Mouse (Mus musculus): ENCODE data around the gene Lgals3. TPM values are rescaled to one million over a fixed set of nuclear protein-coding genes. Genes with fewer than 3 reads are reported as not detected.

The Lgals3 gene
- total RNA-seq, 2 experiments from 2014 or later = 45.4 to 100 TPM

DNA sequence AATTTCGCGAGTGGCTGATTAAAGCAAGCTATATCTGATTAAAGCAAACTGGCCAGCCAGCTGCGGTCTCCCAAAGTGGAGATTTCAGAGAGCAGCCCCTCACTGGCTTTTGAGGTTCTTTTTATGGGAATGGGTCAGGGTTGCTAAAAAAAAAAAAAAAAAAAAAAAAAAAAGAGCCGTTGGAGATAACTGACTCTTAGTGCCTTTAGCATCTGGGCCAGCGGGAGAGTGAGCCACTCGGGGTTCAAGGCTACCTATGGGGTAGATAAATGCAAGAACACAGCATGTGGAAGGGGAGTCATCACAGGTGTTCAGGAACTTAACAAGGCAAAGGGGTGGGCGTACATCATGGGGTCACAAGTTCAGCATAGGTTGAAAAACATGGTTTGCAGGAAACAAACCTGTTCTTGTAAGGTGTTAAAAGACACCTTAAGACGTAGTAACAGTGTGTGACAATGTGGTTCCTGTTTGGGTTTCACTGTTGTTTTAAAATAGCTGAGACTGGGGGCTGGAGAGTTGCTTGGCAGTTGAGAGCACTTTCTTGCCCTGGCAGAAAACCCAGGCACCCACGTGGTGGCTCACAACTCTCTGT is 51.6 kb downstream of the Lgals3 start:
- no peak for ATAC-seq (replicated peaks; ENCODE audit: low FRiP score, poor library complexity, severe bottlenecking)

GRCm38 (mm10) chr14:47419723-47420276 is 52.2 kb downstream of the Lgals3 start:
- ATAC-seq (replicated peaks; ENCODE audit: low FRiP score, poor library complexity, severe bottlenecking) = no peak

- ATAC-seq (replicated peaks; ENCODE audit: low FRiP score, poor library complexity, severe bottlenecking) = no peak
These were observed 54.1 kb downstream of the Lgals3 start for GRCm38 (mm10) chr14:47421606-47422005.

DNA sequence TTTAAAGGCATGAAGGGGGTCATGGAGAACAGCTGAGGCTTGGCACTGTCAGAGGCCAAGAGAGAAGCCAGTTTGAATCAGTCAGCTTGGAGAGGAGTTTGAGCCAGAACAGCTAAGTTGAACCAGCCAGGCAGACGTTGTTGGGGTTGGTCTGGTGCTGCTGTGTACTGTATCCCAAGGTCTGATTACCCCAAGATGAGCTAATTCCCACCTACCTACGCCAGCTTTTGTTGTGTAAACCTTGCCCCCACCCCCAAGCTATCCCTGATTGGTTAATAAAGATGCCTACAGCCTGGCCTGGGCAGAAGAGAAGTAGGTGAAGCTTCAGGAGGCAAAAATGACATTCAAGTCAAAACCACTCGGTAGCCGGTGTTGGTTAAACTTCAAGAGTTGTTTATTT is 54.9 kb downstream of the Lgals3 start:
- ATAC-seq (replicated peaks; ENCODE audit: low FRiP score, poor library complexity, severe bottlenecking) = no peak

GRCm38 (mm10) chr14:47432987-47433386 is 65.4 kb downstream of the Lgals3 start:
- peak; percentile 80 for ATAC-seq (replicated peaks; ENCODE audit: low FRiP score, poor library complexity, severe bottlenecking)

Other genes starting within 250 kb of the Lgals3 start
- 131 and 161 TPM in 2 replicates for gene Gch1, start 178.3 kb upstream of the Lgals3 start, total RNA-seq (2015; ENCODE audit: low replicate concordance)
- 125 and 166 TPM in 2 replicates for gene Gch1, start 178.3 kb upstream of the Lgals3 start, total RNA-seq (2017; ENCODE audit: low replicate concordance)
- gene Wdhd1, start 90.9 kb upstream of the Lgals3 start, total RNA-seq (2015; ENCODE audit: low replicate concordance) = 40.3 and 52.7 TPM in 2 replicates
- gene Wdhd1, start 90.9 kb upstream of the Lgals3 start, total RNA-seq (2017; ENCODE audit: low replicate concordance) = 82.9 and 164 TPM in 2 replicates
- 17.3 and 23.4 TPM in 2 replicates for gene Socs4, start 90.8 kb upstream of the Lgals3 start, total RNA-seq (2015; ENCODE audit: low replicate concordance)
- gene Socs4, start 90.8 kb upstream of the Lgals3 start, total RNA-seq (2017; ENCODE audit: low replicate concordance) = 18.7 and 20.9 TPM in 2 replicates
- 32.5 and 38.9 TPM in 2 replicates for gene Mapk1ip1l, start 69.5 kb upstream of the Lgals3 start, total RNA-seq (2015; ENCODE audit: low replicate concordance)
- 30.4 and 38.1 TPM in 2 replicates for gene Mapk1ip1l, start 69.5 kb upstream of the Lgals3 start, total RNA-seq (2017; ENCODE audit: low replicate concordance)
- 42.8 and 49.2 TPM in 2 replicates for gene Dlgap5, start 50.7 kb downstream of the Lgals3 start, total RNA-seq (2015; ENCODE audit: low replicate concordance)
- 64.0 and 79.3 TPM in 2 replicates for gene Dlgap5, start 50.7 kb downstream of the Lgals3 start, total RNA-seq (2017; ENCODE audit: low replicate concordance)
- gene Fbxo34, start 82.7 kb downstream of the Lgals3 start, total RNA-seq (2015; ENCODE audit: low replicate concordance) = 153 and 163 TPM in 2 replicates
- 302 and 381 TPM in 2 replicates for gene Fbxo34, start 82.7 kb downstream of the Lgals3 start, total RNA-seq (2017; ENCODE audit: low replicate concordance)
- 11.5 and 30.7 TPM in 2 replicates for gene Atg14, start 202.9 kb downstream of the Lgals3 start, total RNA-seq (2015; ENCODE audit: low replicate concordance)
- 49.3 and 53.5 TPM in 2 replicates for gene Atg14, start 202.9 kb downstream of the Lgals3 start, total RNA-seq (2017; ENCODE audit: low replicate concordance)

Data from erythroblast, adult 5-6 weeks (primary cell).